Mouse (Mus musculus) stomach, embryonic 15.5 days (tissue): ENCODE measurements around the gene Kyat3. TPM values are rescaled to one million over a fixed set of nuclear protein-coding genes. Genes with fewer than 3 reads are reported as not detected.
A peak's percentile ranks its signal among the peaks of the same experiment; 100 is the strongest.
"Not testable (repeated sequence)": the region's sequence is repeated elsewhere in the genome, so short reads cannot be mapped to it uniquely, and the experiment has no call there.

Source experiments
- ATAC-seq: fragments of 200-750 bp; cut with Nextera tagmentation; 2 replicates; pipeline ENCODE4 v1.8.0; 2017; ENCODE audit warnings: low read depth, moderate number of reproducible peaks, moderate TSS enrichment; ENCODE audit not compliant: insufficient read depth, low FRiP score
- H3K27ac ChIP-seq: fragments of 300-500 bp; sonication (generic); 2 replicates; pipeline ENCODE4 v1.5.1; 2015; ENCODE audit warnings: mild to moderate bottlenecking, inconsistent platforms
- H3K27me3 ChIP-seq: fragments of 300-500 bp; sonication (generic); replicated peaks from 2 replicates; pipeline ENCODE4 v1.6.1; 2015; ENCODE audit warnings: inconsistent platforms
- H3K36me3 ChIP-seq: fragments of 300-500 bp; sonication (generic); 2 replicates; pipeline ENCODE4 v1.6.1; 2015; ENCODE audit warnings: inconsistent platforms
- H3K4me1 ChIP-seq: fragments of 300-500 bp; sonication (generic); 2 replicates; pipeline ENCODE4 v1.6.1; 2015; ENCODE audit warnings: inconsistent platforms
- H3K4me2 ChIP-seq: fragments of 300-500 bp; sonication (generic); 2 replicates; pipeline ENCODE4 v1.6.1; 2015; ENCODE audit warnings: mild to moderate bottlenecking, inconsistent platforms
- H3K4me3 ChIP-seq: fragments of 300-500 bp; sonication (generic); replicated peaks from 2 replicates; pipeline ENCODE4 v1.5.1; 2015; ENCODE audit warnings: inconsistent platforms
- H3K9ac ChIP-seq: fragments of 300-500 bp; sonication (generic); 2 replicates; pipeline ENCODE4 v1.6.1; 2015; ENCODE audit warnings: inconsistent platforms
- H3K9me3 ChIP-seq: fragments of 300-500 bp; sonication (generic); 2 replicates; pipeline ENCODE4 v1.6.1; 2016; ENCODE audit warnings: inconsistent platforms
- WGBS: fragments of 180-500 bp; shearing (Covaris S2); methylation state at CpG from one replicate; pipeline ENCODE4 v1.1.7; 2015; 5-methylcytosine and 5-hydroxymethylcytosine counted together
- polyA plus RNA-seq: library from polyadenylated mRNA; unstranded; fragments of >200 nt; fragmentation: Nextera tagmentation; extraction: Ambion mirVana; gene quantifications from 2 replicates; pipeline ENCODE4 v1.2.1, GENCODE M21; 2015

Kyat3 gene
- polyA plus RNA-seq, result 17.7 and 20.6 TPM in 2 replicates

DNA sequence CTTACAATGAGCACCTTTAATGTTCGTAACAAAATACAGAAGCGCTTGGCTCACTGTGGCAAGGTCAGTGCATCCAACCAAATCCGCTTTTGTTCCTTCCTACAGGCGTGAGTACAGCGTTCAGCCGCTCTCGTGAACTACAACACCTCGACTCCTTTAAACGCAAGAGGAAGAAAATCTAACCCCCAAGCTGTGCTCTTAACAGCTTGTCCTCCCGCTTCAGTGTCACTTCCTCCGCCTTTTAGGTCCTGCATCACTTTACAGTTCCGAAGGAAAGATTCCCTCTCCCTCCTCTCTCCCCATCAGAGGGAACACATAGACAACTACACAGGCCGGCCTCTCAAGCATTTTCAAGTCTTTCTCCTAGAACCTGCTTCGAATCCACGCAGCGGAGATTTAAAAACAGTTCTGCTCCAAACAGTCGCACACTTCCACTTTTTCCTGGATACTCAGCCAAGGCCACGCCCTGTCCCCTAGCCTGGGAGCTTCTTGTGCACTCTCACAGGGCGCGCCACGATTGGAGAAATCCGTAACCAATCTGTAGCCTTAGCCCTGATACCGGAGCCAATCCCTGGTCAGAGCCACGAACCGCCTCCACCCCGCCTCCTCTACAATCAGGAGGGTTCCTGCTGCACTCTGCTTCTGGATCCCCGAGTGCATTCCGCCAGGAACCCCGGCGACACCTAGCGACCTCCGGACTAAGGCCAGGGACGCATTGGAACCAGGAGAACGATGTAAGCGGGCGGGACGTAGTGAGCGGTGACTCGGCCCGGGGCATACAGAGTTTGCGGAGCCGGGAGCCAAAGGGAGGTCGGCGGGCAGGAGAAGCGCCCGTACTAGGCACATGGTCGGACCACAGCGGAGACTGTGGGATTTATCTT lies at the start of gene Kyat3:
TSS of gene Kyat3 (plus strand) at position 610 of the 881 bp plus-strand sequence.
- no peaks in the 10 kb centered on the region for H3K36me3 ChIP-seq
- H3K27me3 ChIP-seq, result no peaks in the 10 kb centered on the region
- H3K4me3 ChIP-seq, result peak within 1 kb of the TSS; percentile 58
- peak; percentile 100 for ATAC-seq
- H3K4me2 ChIP-seq, result peak within 1 kb of the TSS; percentile 80
- peak within 1 kb of the TSS; percentile 45 for H3K9ac ChIP-seq
- under 1% methylated on average over 48 of the region's 48 CpGs for WGBS
- no peaks in the 10 kb centered on the region for H3K4me1 ChIP-seq
- peak within 1 kb of the TSS; percentile 82 for H3K27ac ChIP-seq
- no peaks in the 10 kb centered on the region for H3K9me3 ChIP-seq

DNA sequence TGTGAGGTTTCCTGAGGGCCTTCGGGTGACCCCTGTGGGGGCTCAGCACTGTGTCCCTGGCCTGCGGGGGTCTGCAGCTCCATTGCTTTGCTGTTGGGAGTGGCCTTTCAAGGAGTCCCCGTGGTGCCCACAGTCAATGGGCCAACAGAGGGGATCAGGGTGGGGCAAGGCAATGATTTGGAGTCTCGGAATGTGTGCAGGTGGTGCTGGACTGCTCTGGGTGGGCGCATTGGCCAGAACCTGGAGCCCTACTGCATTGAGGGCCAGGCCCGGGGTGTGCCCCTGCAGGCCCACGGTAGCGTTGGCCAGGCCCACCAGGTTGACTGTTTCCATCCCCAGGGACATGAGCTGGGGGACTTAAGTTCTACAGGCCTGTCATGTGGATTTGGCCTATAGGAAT lies 36.1 kb upstream of the Kyat3 start:
- ATAC-seq, result no peak
- H3K27ac ChIP-seq, result no peak overlapping the region
- H3K4me3 ChIP-seq, result no peak overlapping the region
- no peak overlapping the region for H3K9ac ChIP-seq
- 95% methylated on average over 8 of the region's 8 CpGs for WGBS
- H3K36me3 ChIP-seq, result no peaks in the 10 kb centered on the region
- H3K4me2 ChIP-seq, result no peak overlapping the region
- no peaks in the 10 kb centered on the region for H3K4me1 ChIP-seq
- no peaks in the 10 kb centered on the region for H3K9me3 ChIP-seq
- H3K27me3 ChIP-seq, result no peaks in the 10 kb centered on the region

DNA sequence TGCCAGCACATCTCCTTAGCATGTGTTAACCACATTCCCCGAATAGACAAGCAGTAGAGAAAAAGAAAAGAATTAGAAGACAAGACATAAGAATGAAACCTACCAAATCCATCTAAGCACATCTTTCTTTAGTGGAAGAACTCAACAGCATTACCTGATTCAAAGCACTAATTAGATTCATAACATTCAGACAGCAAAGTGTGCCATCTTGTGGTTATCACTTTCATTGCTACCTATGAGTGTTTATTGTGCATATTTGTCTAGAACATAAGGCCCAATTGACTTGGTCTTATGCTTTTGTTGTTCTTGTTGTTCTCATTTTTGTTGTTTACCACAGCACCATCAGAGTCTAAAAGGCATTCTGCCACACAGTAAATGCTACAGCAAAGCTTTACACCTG lies 26.2 kb upstream of the Kyat3 start:
- Histone ChIP-seq H3K36me3 (no peaks in the 10 kb centered on the region), H3K27ac (no peak overlapping the region), H3K27me3 (no peaks in the 10 kb centered on the region), H3K9me3 (no peaks in the 10 kb centered on the region), H3K4me1 (no peaks in the 10 kb centered on the region), H3K9ac (no peak overlapping the region), H3K4me2 (no peak overlapping the region), H3K4me3 (no peak overlapping the region)
- 82% methylated on average over 1 of the region's 1 CpGs for WGBS
- no peak for ATAC-seq

- WGBS, result 64% methylated on average over 23 of the region's 23 CpGs
- ATAC-seq, result no peak
- 0 out of 2 replicates have a peak overlapping the region, but pooled peaks have one; percentile 0 for H3K4me3 ChIP-seq
- H3K4me1 ChIP-seq, result no peaks in the 10 kb centered on the region
- no peak overlapping the region for H3K27ac ChIP-seq
- no peaks in the 10 kb centered on the region for H3K27me3 ChIP-seq
- no peak overlapping the region for H3K9ac ChIP-seq
- no peaks in the 10 kb centered on the region for H3K36me3 ChIP-seq
- H3K9me3 ChIP-seq, result no peaks in the 10 kb centered on the region; the same call in 1 of the 2 replicates
- peak overlapping the region; percentile 42 for H3K4me2 ChIP-seq
These were observed 12.9 kb upstream of the Kyat3 start for GRCm38 (mm10) chr3:142687939-142688338.

- Histone ChIP-seq H3K4me2 (peak overlapping the region; percentile 42), H3K9ac (no peak overlapping the region), H3K27ac (no peak overlapping the region), H3K27me3 (no peaks in the 10 kb centered on the region), H3K36me3 (no peaks in the 10 kb centered on the region), H3K9me3 (no peaks in the 10 kb centered on the region; the same call in 1 of the 2 replicates), H3K4me1 (no peaks in the 10 kb centered on the region), H3K4me3 (0 out of 2 replicates have a peak overlapping the region, but pooled peaks have one; percentile 0)
- ATAC-seq, result peak; percentile 47; the same call in 1 of the 2 replicates
- 36% methylated on average over 13 of the region's 13 CpGs for WGBS
These were observed 12.5 kb upstream of the Kyat3 start for GRCm38 (mm10) chr3:142688353-142688752.

DNA sequence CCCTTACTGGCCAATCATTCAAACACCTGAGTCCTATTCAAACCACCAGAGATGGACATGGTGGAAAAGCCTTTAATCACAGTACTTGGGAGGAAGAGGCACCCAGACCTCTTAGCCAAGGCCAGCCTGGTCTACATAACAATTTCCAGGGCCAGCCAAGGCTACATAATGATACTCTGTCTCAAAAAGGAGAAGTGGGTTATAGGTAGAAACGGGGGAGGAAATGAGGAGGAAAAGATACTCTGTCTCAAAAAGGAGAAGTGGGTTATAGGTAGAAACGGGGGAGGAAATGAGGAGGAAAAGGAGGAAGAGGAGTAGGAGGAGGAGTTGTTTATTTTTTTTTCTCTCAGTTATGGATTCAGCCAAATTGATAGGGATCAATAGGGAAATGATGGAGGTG lies 4.3 kb upstream of the Kyat3 start:
- Histone ChIP-seq H3K27ac (no peak overlapping the region), H3K4me1 (no peaks in the 10 kb centered on the region), H3K27me3 (no peaks in the 10 kb centered on the region), H3K9me3 (no peaks in the 10 kb centered on the region), H3K4me2 (no peak overlapping the region), H3K9ac (no peak overlapping the region), H3K36me3 (no peaks in the 10 kb centered on the region), H3K4me3 (no peak overlapping the region)
- ATAC-seq, result no peak
- 87% methylated on average over 2 of the region's 2 CpGs for WGBS

GRCm38 (mm10) chr3:142701407-142701989 lies 647 bp downstream of the Kyat3 start:
- Histone ChIP-seq H3K9me3 (no peaks in the 10 kb centered on the region), H3K36me3 (no peaks in the 10 kb centered on the region), H3K27ac (0 out of 2 replicates have a peak overlapping the region, but pooled peaks have one; percentile 27), H3K4me2 (peak overlapping the region; percentile 80), H3K9ac (peak overlapping the region; percentile 40), H3K27me3 (no peaks in the 10 kb centered on the region), H3K4me1 (no peaks in the 10 kb centered on the region), H3K4me3 (peak overlapping the region; percentile 58)
- 20% methylated on average over 15 of the region's 15 CpGs for WGBS
- ATAC-seq, result no peak

- no peak overlapping the region for H3K4me3 ChIP-seq
- ATAC-seq, result no peak
- no peak overlapping the region for H3K27ac ChIP-seq
- WGBS, result 88% methylated on average over 17 of the region's 17 CpGs
- H3K9ac ChIP-seq, result no peak overlapping the region
- H3K36me3 ChIP-seq, result no peaks in the 10 kb centered on the region
- no peaks in the 10 kb centered on the region for H3K27me3 ChIP-seq
- H3K4me1 ChIP-seq, result no peaks in the 10 kb centered on the region
- H3K4me2 ChIP-seq, result no peak overlapping the region
- H3K9me3 ChIP-seq, result no peaks in the 10 kb centered on the region
These were observed 6.0 kb downstream of the Kyat3 start for GRCm38 (mm10) chr3:142706581-142707444.

GRCm38 (mm10) chr3:142708181-142708848 lies 7.5 kb downstream of the Kyat3 start:
- not testable (repeated sequence) for H3K36me3 ChIP-seq, H3K27ac ChIP-seq, H3K27me3 ChIP-seq, H3K4me2 ChIP-seq, ATAC-seq, H3K9ac ChIP-seq, H3K4me3 ChIP-seq, H3K9me3 ChIP-seq, H3K4me1 ChIP-seq
- WGBS, result 82% methylated on average over 13 of the region's 13 CpGs

- no peaks in the 10 kb centered on the region for H3K36me3 ChIP-seq
- no peak for ATAC-seq
- H3K4me3 ChIP-seq, result no peak overlapping the region
- no peak overlapping the region for H3K9ac ChIP-seq
- H3K4me1 ChIP-seq, result no peaks in the 10 kb centered on the region
- H3K9me3 ChIP-seq, result no peaks in the 10 kb centered on the region
- H3K27me3 ChIP-seq, result no peaks in the 10 kb centered on the region
- no peak overlapping the region for H3K27ac ChIP-seq
- H3K4me2 ChIP-seq, result no peak overlapping the region
- WGBS, result 45% methylated on average over 13 of the region's 13 CpGs
These were observed 8.1 kb downstream of the Kyat3 start for GRCm38 (mm10) chr3:142708849-142709419.
